Mouse (Mus musculus): Measurements from ENCODE around the gene Sgsm1. TPM values are rescaled to one million over a fixed set of nuclear protein-coding genes. Genes with fewer than 3 reads are reported as not detected.

Gene Sgsm1
- polyA plus RNA-seq, 1 experiment from 2014 or later, result 2.7 TPM

DNA sequence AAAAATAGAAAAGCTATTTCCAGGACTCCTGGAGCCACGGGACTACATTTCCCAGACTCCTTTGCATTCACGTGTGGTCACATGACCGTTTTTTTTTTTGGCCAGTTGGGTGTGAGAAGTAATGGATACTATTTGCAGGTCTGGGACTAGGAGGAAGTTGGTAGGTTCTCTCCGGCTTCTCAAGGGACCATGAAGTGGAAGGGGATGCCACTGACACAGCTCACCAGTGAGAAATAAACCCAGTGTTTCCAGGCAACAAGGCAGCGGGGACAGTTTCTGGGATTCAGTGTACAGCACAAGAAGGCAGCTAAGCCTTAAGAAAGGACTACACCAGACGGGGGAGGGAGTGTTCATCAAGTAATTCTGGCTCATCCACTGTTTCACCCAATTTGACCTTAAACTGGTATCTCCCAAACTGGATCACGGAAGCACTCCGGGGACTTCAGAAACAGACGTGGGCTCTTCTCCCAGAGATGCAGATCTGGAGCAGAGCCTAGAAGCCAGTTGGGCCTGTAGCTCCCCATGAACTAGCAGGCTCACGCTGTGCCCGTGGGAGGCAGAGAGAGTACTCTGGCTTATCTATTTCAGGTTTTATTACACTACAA is 39.3 kb downstream of the Sgsm1 start:
- H3K27ac ChIP-seq, result no peak overlapping the region
- ATAC-seq (ENCODE audit: low FRiP score, low read depth), result no peak
- no peaks in the 10 kb centered on the region for H3K27me3 ChIP-seq
- H3K36me3 ChIP-seq, result no peaks in the 10 kb centered on the region
- no peak overlapping the region for H3K4me2 ChIP-seq (replicated peaks)
- H3K4me3 ChIP-seq, result no peak overlapping the region
- H3K4me1 ChIP-seq, result no peaks in the 10 kb centered on the region
- H3K9me3 ChIP-seq, result no peaks in the 10 kb centered on the region
- 69% methylated on average over 11 of the region's 11 CpGs for WGBS
- no peak overlapping the region for H3K9ac ChIP-seq

DNA sequence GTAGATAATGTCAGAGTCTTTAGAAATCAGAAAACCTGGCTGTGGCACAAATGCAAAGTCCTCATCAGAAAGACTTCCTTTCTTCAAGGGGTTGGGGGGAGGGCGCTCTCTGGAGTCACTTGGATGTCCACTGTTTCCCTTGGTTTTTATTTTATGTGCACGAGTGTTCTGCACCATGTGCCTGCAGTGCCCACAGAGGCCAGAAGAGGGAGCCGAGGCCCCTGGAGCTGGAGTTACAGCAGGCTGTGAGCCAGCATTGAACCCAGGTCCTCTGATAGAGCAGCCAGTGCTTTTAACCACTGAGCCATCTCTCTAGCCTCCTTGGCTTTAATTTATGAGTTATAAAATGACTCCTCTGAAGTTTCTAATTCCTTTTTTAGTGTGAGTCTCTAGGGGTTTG is 40.5 kb downstream of the Sgsm1 start:
- H3K27me3 ChIP-seq, result no peaks in the 10 kb centered on the region
- no peak overlapping the region for H3K27ac ChIP-seq
- no peaks in the 10 kb centered on the region for H3K9me3 ChIP-seq
- no peak overlapping the region for H3K4me2 ChIP-seq (replicated peaks)
- no peaks in the 10 kb centered on the region for H3K36me3 ChIP-seq
- ATAC-seq (ENCODE audit: low FRiP score, low read depth), result no peak
- H3K4me1 ChIP-seq, result no peaks in the 10 kb centered on the region
- no peak overlapping the region for H3K4me3 ChIP-seq
- 84% methylated on average over 3 of the region's 3 CpGs for WGBS
- no peak overlapping the region for H3K9ac ChIP-seq

DNA sequence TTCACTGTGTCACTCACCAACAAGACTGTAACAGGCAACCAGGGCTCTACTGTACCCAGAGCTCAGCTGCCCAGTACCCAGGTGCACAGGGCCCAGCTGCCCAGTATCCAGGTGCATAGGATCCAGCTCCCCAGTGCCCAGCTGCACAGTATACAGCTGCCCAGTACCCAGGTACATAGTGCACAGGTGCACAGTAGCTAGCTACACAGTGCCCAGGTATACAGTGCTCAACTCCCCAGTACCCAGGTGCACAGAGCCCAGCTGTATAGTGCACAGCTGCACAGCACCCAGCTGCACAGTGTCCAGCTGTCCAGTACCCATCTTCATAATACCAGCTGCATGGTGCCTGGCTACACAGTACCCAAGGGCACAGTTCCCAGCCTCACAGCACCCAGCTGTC is 42.3 kb downstream of the Sgsm1 start:
- Histone ChIP-seq H3K4me2 (replicated peaks) (no peak overlapping the region), H3K9me3 (no peaks in the 10 kb centered on the region), H3K27ac (no peak overlapping the region), H3K4me3 (no peak overlapping the region), H3K27me3 (no peaks in the 10 kb centered on the region), H3K4me1 (no peaks in the 10 kb centered on the region), H3K36me3 (no peaks in the 10 kb centered on the region), H3K9ac (no peak overlapping the region)
- ATAC-seq (ENCODE audit: low FRiP score, low read depth), result peak; percentile 32; the same call in 1 of the 2 replicates

DNA sequence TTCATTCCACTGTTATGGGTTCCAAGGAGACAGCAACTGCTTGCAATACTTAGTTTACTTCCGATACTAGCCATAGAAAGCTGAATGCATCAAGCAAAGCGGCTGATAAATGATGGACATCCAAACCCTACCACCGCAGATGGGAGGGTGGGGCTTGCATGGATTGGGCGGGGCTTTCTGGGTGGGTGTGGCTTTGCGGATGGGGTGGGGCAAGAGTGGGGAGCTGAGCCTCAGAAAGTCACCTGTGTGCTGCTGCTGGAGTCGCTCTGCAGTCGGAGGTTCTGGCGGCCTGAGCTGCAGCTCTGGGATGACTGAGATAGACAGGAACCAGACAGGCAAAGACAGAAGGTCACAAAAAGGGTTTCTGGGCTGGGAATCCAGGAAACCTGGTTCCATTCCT is 44.9 kb downstream of the Sgsm1 start:
- Histone ChIP-seq H3K27ac (no peak overlapping the region), H3K4me1 (no peaks in the 10 kb centered on the region), H3K9ac (no peak overlapping the region), H3K4me3 (no peak overlapping the region), H3K27me3 (no peaks in the 10 kb centered on the region), H3K4me2 (replicated peaks) (no peak overlapping the region), H3K9me3 (no peaks in the 10 kb centered on the region), H3K36me3 (no peaks in the 10 kb centered on the region)
- WGBS, result 88% methylated on average over 8 of the region's 8 CpGs
- ATAC-seq (ENCODE audit: low FRiP score, low read depth), result no peak

DNA sequence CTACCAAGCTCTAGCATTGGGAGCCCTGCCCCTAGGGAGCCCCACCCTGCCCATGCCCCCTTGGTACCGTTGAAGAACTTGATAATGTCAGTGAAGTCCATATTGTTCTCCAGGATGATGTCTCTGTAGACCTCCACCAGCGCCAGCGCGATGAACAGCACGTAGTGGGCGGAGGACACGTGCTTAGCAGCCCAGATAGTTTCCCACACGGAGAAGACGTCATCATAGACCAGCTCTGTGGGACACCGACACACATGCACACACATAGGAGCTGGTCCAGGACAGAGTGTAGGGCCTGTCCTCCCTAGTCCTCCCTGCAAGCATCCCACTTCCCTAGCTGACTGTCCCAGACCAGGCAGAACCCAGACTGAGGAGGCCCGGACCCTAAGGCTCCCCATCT is 59.8 kb downstream of the Sgsm1 start:
- ATAC-seq (ENCODE audit: low FRiP score, low read depth), result no peak
- 92% methylated on average over 11 of the region's 11 CpGs for WGBS

DNA sequence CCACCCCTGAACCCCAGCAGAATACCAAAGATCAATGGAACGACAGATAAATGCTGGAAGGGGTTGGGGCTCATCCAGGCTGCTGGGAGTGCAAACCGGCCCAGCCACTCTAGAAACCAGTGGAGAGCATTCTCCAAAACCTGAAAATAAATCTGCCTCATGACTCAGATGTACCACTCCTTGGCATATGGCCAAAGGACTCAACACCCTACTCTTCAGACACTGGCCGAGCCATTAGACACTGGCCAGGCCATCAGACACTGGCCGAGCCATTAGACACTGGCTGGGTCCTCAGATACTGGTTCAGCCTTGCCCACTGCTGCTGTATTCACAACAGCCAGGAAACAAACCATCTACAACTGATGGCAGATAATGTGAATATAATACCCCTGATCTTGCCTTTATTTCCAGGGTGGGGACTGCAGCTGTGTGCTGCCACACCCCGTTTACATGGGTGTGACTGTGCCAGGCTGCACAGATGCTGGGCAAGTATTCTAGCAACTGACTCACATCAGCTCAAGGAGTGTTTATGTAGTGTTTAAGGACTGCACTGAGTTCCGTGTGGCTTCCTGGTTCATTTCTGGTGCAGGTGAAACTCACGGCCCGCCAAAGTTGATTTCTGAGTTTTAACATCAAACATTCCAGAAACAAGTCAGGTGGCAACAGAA is 61.2 kb downstream of the Sgsm1 start:
- no peak overlapping the region for H3K4me2 ChIP-seq (replicated peaks)
- no peaks in the 10 kb centered on the region for H3K36me3 ChIP-seq
- H3K27ac ChIP-seq, result no peak overlapping the region
- no peak overlapping the region for H3K4me3 ChIP-seq
- 74% methylated on average over 8 of the region's 8 CpGs for WGBS
- H3K27me3 ChIP-seq, result no peaks in the 10 kb centered on the region
- H3K9ac ChIP-seq, result no peak overlapping the region
- 0 out of 2 replicates have a peak, but pooled peaks cover 3% of the 10 kb centered on the region for H3K4me1 ChIP-seq
- ATAC-seq (ENCODE audit: low FRiP score, low read depth), result no peak
- H3K9me3 ChIP-seq, result no peaks in the 10 kb centered on the region

More for the DNA sequence above, 59.8 kb downstream of the Sgsm1 start:
- no peak overlapping the region for H3K27ac ChIP-seq
- H3K4me3 ChIP-seq, result no peak overlapping the region
- H3K27me3 ChIP-seq, result no peaks in the 10 kb centered on the region
- no peak overlapping the region for H3K9ac ChIP-seq
- H3K4me2 ChIP-seq (replicated peaks), result no peak overlapping the region
- H3K9me3 ChIP-seq, result no peaks in the 10 kb centered on the region
- H3K4me1 ChIP-seq, result no peaks in the 10 kb centered on the region
- no peaks in the 10 kb centered on the region for H3K36me3 ChIP-seq

DNA sequence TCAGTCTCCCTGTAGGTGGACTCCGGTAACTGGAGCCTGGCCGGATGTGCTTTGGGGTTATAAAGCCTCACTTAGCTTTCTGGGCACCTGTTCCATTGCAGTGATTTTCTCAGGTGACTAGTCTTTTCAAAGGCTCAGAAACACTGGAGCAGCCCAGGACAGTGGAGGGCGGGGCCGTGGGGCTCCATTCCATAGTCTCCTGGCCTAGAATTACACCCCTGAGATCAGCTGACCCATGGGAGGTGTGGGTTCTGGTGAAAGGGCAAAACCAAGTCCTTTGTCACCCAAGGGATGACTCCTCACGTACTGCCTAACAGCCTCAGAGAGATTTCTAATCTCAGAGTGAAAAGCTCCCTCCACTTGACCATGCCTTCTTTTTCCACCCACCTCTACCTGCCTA is 80.4 kb downstream of the Sgsm1 start:
- H3K9me3 ChIP-seq, result no peaks in the 10 kb centered on the region
- no peak for ATAC-seq (ENCODE audit: low FRiP score, low read depth)
- no peak overlapping the region for H3K4me3 ChIP-seq
- WGBS, result 79% methylated on average over 5 of the region's 5 CpGs
- peaks cover 5% of the 10 kb centered on the region; the same call in 1 of the 2 replicates for H3K27me3 ChIP-seq
- no peak overlapping the region for H3K4me2 ChIP-seq (replicated peaks)
- no peak overlapping the region for H3K27ac ChIP-seq
- peaks cover 15% of the 10 kb centered on the region for H3K4me1 ChIP-seq
- H3K9ac ChIP-seq, result no peak overlapping the region
- H3K36me3 ChIP-seq, result no peaks in the 10 kb centered on the region

DNA sequence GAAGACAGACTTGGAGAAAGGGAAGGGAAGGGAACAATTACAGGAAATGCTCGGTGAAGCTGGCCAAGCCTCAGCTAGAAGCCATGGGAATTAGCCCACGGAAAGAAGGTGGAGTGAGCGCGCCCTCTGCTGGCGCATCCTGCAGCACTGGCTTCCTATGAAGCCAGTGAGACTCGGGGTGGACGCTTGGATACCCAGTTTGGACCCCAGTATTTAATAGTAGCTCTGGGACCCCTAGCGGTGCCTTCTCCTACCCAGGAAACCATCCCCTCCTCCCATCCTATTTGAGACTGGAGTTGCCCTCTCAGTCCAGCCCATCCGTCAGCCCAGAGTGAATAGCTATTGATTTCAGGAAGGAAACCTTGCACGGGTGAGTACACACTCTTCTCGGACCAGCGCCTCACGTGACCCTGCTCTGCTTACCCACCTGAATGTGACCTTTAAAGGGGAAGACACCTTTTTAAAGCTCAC is 83.9 kb downstream of the Sgsm1 start, which contains the start of gene Tmem211:
TSS of gene Tmem211 (plus strand) at position 278 of the 471 bp plus-strand sequence.
- H3K9ac ChIP-seq, result peak within 1 kb of the TSS; percentile 59
- no peaks in the 10 kb centered on the region for H3K9me3 ChIP-seq
- H3K27me3 ChIP-seq, result peaks cover 5% of the 10 kb centered on the region; the same call in 1 of the 2 replicates
- H3K36me3 ChIP-seq, result no peaks in the 10 kb centered on the region
- peak within 1 kb of the TSS; percentile 33; the same call in 1 of the 2 replicates for H3K27ac ChIP-seq
- peak within 1 kb of the TSS; percentile 32 for H3K4me3 ChIP-seq
- H3K4me2 ChIP-seq (replicated peaks), result peak within 1 kb of the TSS; percentile 63
- ATAC-seq (ENCODE audit: low FRiP score, low read depth), result peak; percentile 85; the same call in 1 of the 2 replicates
- H3K4me1 ChIP-seq, result peaks cover 15% of the 10 kb centered on the region
- under 1% methylated on average over 13 of the region's 13 CpGs for WGBS

DNA sequence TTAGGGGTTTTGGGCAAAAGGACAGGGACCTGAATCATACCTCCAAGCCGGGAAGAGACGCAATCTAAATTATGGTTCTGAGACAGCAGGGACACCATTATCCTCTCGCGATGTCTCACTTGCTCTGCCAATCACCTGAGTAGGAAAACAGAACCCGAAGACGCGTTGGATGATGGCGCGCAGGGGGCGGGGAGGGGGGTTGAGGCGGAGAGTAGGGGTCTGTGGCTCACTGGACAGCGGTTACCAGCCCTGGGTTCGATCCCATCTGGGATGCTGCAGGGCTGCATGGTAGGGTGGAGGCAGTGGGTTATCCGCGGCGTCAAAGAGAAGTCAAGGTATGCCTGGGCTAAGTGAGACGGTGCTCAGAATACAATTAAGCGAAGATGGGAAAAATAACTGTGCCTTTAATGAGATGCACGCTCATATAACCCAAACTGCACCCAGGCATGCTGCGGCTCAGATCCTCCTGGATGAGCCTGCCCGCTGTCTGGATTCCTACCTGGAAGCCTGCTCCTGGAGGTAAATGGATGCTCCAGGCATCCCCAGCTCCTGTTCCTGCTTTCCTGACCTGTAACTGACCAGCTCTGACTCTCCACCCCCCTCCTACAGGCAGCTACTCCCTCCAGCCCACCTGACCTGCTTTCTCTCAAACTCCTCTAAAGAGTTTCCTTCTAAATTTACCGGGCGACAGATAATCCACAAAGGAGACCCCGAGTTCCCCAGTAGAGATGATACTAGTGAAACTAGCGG is 84.7 kb downstream of the Sgsm1 start:
- peaks cover 15% of the 10 kb centered on the region for H3K4me1 ChIP-seq
- H3K27me3 ChIP-seq, result peaks cover 10% of the 10 kb centered on the region
- H3K36me3 ChIP-seq, result no peaks in the 10 kb centered on the region
- no peak for ATAC-seq (ENCODE audit: low FRiP score, low read depth)
- peak overlapping the region; percentile 32 for H3K4me3 ChIP-seq
- WGBS, result 17% methylated on average over 25 of the region's 25 CpGs
- 0 out of 2 replicates have a peak, but pooled peaks cover 2% of the 10 kb centered on the region for H3K9me3 ChIP-seq
- peak overlapping the region; percentile 59 for H3K9ac ChIP-seq
- H3K27ac ChIP-seq, result no peak overlapping the region
- H3K4me2 ChIP-seq (replicated peaks), result peak overlapping the region; percentile 63

DNA sequence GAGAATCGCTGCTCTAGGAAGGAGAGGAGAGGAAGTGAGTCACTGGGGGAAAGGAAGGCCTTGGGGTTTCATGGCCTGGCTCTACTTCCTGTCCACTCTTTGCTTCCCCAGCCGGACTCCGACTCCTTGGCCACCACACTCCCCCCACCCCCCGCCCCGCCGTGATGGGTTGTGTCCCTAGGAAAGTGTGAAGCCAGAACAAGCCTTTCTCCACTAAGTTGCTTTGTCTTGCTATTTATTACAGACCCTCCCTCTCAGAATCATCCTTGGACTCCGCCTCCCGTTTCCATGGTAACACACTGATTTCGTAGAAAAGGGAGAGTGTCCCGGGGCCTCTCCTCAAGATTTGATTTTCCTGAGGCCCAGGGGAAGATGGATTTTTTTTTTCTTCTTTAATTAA is 85.3 kb downstream of the Sgsm1 start:
- Histone ChIP-seq H3K9me3 (0 out of 2 replicates have a peak, but pooled peaks cover 2% of the 10 kb centered on the region), H3K4me2 (replicated peaks) (peak overlapping the region; percentile 63; the same call in 1 of the 2 replicates), H3K9ac (no peak overlapping the region), H3K4me1 (peaks cover 20% of the 10 kb centered on the region), H3K4me3 (no peak overlapping the region), H3K36me3 (no peaks in the 10 kb centered on the region), H3K27ac (no peak overlapping the region), H3K27me3 (peaks cover 16% of the 10 kb centered on the region)
- no peak for ATAC-seq (ENCODE audit: low FRiP score, low read depth)
- 23% methylated on average over 10 of the region's 10 CpGs for WGBS

DNA sequence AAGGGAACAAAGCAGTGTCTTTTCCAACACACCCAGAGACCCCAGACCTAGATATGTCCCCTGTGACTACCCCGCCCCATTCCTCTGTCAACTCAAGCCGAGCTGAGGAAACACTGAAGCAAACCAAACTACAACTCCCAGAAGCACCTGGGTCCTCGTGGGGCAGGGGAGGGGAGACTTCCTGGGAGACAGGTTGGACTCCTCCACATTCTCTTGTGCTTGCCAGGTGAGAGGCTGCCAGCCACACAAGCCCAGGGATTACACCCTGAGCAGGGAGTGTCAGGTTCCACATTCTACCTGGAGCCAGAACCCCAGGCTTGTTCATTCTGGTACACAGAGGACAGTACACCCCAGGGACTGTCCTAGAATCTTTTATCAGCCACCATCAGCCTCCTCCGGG is 86.7 kb downstream of the Sgsm1 start:
- H3K4me3 ChIP-seq, result no peak overlapping the region
- H3K36me3 ChIP-seq, result no peaks in the 10 kb centered on the region
- no peak overlapping the region; the same call in 1 of the 2 replicates for H3K27ac ChIP-seq
- no peak for ATAC-seq (ENCODE audit: low FRiP score, low read depth)
- H3K4me1 ChIP-seq, result peaks cover 20% of the 10 kb centered on the region
- 49% methylated on average over 4 of the region's 4 CpGs for WGBS
- H3K27me3 ChIP-seq, result peaks cover 30% of the 10 kb centered on the region
- no peak overlapping the region for H3K4me2 ChIP-seq (replicated peaks)
- H3K9ac ChIP-seq, result no peak overlapping the region
- 0 out of 2 replicates have a peak, but pooled peaks cover 2% of the 10 kb centered on the region for H3K9me3 ChIP-seq
